Comparison of ENCODE assay signal across 8 mouse cellular contexts in the genomic region with DNA sequence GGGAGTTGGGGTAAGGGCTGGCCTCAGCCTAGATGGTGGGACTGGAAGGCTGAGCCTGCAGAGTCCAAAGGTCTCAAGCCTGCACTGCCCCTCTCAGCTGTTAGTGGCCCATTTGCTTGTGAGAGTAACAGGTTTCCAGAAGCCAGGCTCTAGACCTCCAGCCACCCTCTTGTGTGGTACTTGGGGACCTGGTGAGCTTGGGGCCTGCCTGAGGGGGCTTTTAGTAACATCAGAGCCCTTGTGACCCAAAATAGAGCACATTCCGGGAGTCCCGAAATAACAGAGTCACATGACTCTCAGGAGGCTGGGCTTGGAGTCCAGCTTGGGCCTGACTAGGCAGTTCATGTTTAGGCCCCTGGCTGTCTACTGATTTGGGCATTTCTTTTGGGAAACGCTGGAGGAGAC. TPM values are rescaled to one million over a fixed set of nuclear protein-coding genes. Genes with fewer than 3 reads are reported as not detected.
A peak's percentile ranks its signal among the peaks of the same experiment; 100 is the strongest.
DNase-seq lines count a peak whose midpoint lies in the region; ATAC-seq and TF ChIP-seq lines count a peak whose summit lies in the region.

No protein-coding gene starts in this region.

- H3K4me3 ChIP-seq in forebrain, embryonic 11.5 days (ENCODE audit: low read depth, low read length) = no peak overlapping the region
- no peak overlapping the region for H3K4me3 ChIP-seq in forebrain, embryonic 16.5 days (replicated peaks; ENCODE audit: low read length)
- H3K4me3 ChIP-seq in intestine, postnatal 0 days (ENCODE audit: low read depth, low read length) = peak overlapping the region; percentile 89; the same call in 1 of the 2 replicates
- no peak overlapping the region for H3K4me3 ChIP-seq in thymus, adult 2 months (ENCODE audit: control insufficient read depth, insufficient read depth, low read length)

- DNase-seq in forebrain, embryonic 11.5 days (ENCODE audit: low spot score) = no peak
- DNase-seq in gastrocnemius, adult 8-10 months (ENCODE audit: low spot score in 2 of 2) = peak; percentile 51 to 64
- DNase-seq in lung, postnatal 25 days (ENCODE audit: low spot score) = peak; percentile 37
- no peak for DNase-seq in thymus, postnatal 25 days
- DNase-seq in thymus, adult 2 months = no peak
- DNase-seq in frontal cortex, postnatal 36 days (ENCODE audit: low spot score in 2 of 2) = no peak

- no peak for ATAC-seq in forebrain, embryonic 11.5 days (replicated peaks; ENCODE audit: low FRiP score)
- no peak for ATAC-seq in forebrain, embryonic 16.5 days
- no peak; the same call in 1 of the 2 replicates for ATAC-seq in intestine, postnatal 0 days

- peaks cover 36% of the 10 kb centered on the region for H3K4me1 ChIP-seq in forebrain, embryonic 11.5 days (replicated peaks; ENCODE audit: control insufficient read depth, insufficient read depth, low read length)
- peaks cover 39% of the 10 kb centered on the region for H3K4me1 ChIP-seq in forebrain, embryonic 16.5 days (replicated peaks; ENCODE audit: control insufficient read depth, insufficient read depth, low read length)
- H3K4me1 ChIP-seq in intestine, postnatal 0 days (replicated peaks; ENCODE audit: control insufficient read depth, insufficient read depth, low read length) = peaks cover 57% of the 10 kb centered on the region
- peaks cover 21% of the 10 kb centered on the region for H3K4me1 ChIP-seq in thymus, adult 2 months (replicated peaks; ENCODE audit: control insufficient read depth, insufficient read depth, low read length)

- no peaks in the 10 kb centered on the region for H3K9me3 ChIP-seq in forebrain, embryonic 11.5 days (ENCODE audit: control insufficient read depth, low read length)
- H3K9me3 ChIP-seq in forebrain, embryonic 16.5 days (ENCODE audit: control insufficient read depth, low read length) = no peaks in the 10 kb centered on the region
- no peaks in the 10 kb centered on the region for H3K9me3 ChIP-seq in intestine, postnatal 0 days (ENCODE audit: control insufficient read depth)

- H3K4me2 ChIP-seq in forebrain, embryonic 11.5 days (ENCODE audit: low read depth, low read length, severe bottlenecking) = peak overlapping the region; percentile 3; the same call in 1 of the 2 replicates
- no peak overlapping the region for H3K4me2 ChIP-seq in forebrain, embryonic 16.5 days (ENCODE audit: low read length)
- peak overlapping the region; percentile 97 for H3K4me2 ChIP-seq in intestine, postnatal 0 days (replicated peaks; ENCODE audit: low read depth)

- TF ChIP-seq CTCF in intestine, postnatal 0 days (IDR thresholded peaks at IDR 0.05; ENCODE audit: low read depth) = no peak
- no peak for TF ChIP-seq CTCF in thymus, adult 2 months (IDR thresholded peaks at IDR 0.05; ENCODE audit: borderline replicate concordance, control insufficient read depth, extremely low read depth, insufficient read depth, low read length, poor library complexity)

- no peak overlapping the region for H3K27ac ChIP-seq in forebrain, embryonic 11.5 days (ENCODE audit: low read depth, low read length)
- no peak overlapping the region for H3K27ac ChIP-seq in forebrain, embryonic 16.5 days (ENCODE audit: low read length)
- H3K27ac ChIP-seq in intestine, postnatal 0 days (ENCODE audit: low read depth, low read length) = peak overlapping the region; percentile 97
- H3K27ac ChIP-seq in thymus, adult 2 months (ENCODE audit: control insufficient read depth, insufficient read depth, low read length) = no peak overlapping the region

- TF ChIP-seq POLR2A in thymus, adult 2 months (IDR thresholded peaks at IDR 0.05; ENCODE audit: control insufficient read depth, extremely low read depth, insufficient read depth, low read length, poor library complexity) = no peak

- H3K9ac ChIP-seq in forebrain, embryonic 11.5 days (ENCODE audit: low read length) = peak overlapping the region; percentile 17; the same call in 1 of the 2 replicates
- no peak overlapping the region for H3K9ac ChIP-seq in forebrain, embryonic 16.5 days (replicated peaks; ENCODE audit: low read depth, low read length)
- 0 out of 2 replicates have a peak overlapping the region, but pooled peaks have one; percentile 99 for H3K9ac ChIP-seq in intestine, postnatal 0 days (ENCODE audit: low read depth, low read length)

- 17% methylated on average over 3 of the region's 3 CpGs for WGBS in forebrain, embryonic 11.5 days
- 18% methylated on average over 3 of the region's 3 CpGs for WGBS in forebrain, embryonic 16.5 days
- WGBS in intestine, postnatal 0 days = 6% methylated on average over 3 of the region's 3 CpGs
- WGBS in thymus, adult 2 months = 95% methylated on average over 3 of the region's 3 CpGs

- no peaks in the 10 kb centered on the region; the same call in 1 of the 2 replicates for H3K27me3 ChIP-seq in forebrain, embryonic 11.5 days (ENCODE audit: control insufficient read depth, insufficient read depth, low read length)
- H3K27me3 ChIP-seq in forebrain, embryonic 16.5 days (replicated peaks; ENCODE audit: control insufficient read depth, insufficient read depth, low read length) = no peaks in the 10 kb centered on the region
- H3K27me3 ChIP-seq in intestine, postnatal 0 days (replicated peaks; ENCODE audit: control insufficient read depth, insufficient read depth, low read length) = no peaks in the 10 kb centered on the region
- peaks cover 5% of the 10 kb centered on the region; the same call in 1 of the 2 replicates for H3K27me3 ChIP-seq in thymus, adult 2 months (ENCODE audit: control insufficient read depth, insufficient read depth, low read length)

- H3K36me3 ChIP-seq in forebrain, embryonic 11.5 days (ENCODE audit: control insufficient read depth, insufficient read depth, low read length) = no peaks in the 10 kb centered on the region
- no peaks in the 10 kb centered on the region for H3K36me3 ChIP-seq in forebrain, embryonic 16.5 days (ENCODE audit: control insufficient read depth, insufficient read depth)
- no peaks in the 10 kb centered on the region for H3K36me3 ChIP-seq in intestine, postnatal 0 days (ENCODE audit: control insufficient read depth, insufficient read depth)
- no peaks in the 10 kb centered on the region for H3K36me3 ChIP-seq in thymus, adult 2 months (ENCODE audit: control insufficient read depth, insufficient read depth, low read length)

RNA-seq across cellular contexts. Expression of a gene that starts 3.4 kb away (rescaled TPM):
- polyA plus RNA-seq in forebrain, embryonic 11.5 days (2014; fragmentation: Nextera tagmentation; extraction: Ambion mirVana) = 6.5 and 6.9 TPM in 2 replicates
- polyA plus RNA-seq in forebrain, embryonic 16.5 days (2015; fragmentation: Nextera tagmentation; extraction: Ambion mirVana) = 2.4 and 3.4 TPM in 2 replicates
- 100 to 1,000 TPM; 127 to 155 (median 141) TPM for total RNA-seq in gastrocnemius, adult 8-10 months (2022)
- polyA plus RNA-seq in intestine, postnatal 0 days (2015; fragmentation: Nextera tagmentation; extraction: Ambion mirVana) = 9.0 and 10.2 TPM in 2 replicates
- 35.9 and 40.3 TPM in 2 replicates for polyA plus RNA-seq in thymus, adult 2 months (2012; rRNA removed)

Comparison
In these comparisons a context has a peak if more than half of its experiments do, and no peak if none do; other contexts are left out.
1. DNase-seq: peak in gastrocnemius, adult 8-10 months (2 of 2) and lung, postnatal 25 days (single experiment); none in forebrain, embryonic 11.5 days (single experiment), thymus, postnatal 25 days (single experiment), thymus, adult 2 months (single experiment) and frontal cortex, postnatal 36 days (0 of 2).